Mouse (Mus musculus): ENCODE measurements around the gene Lrrc10. TPM values are rescaled to one million over a fixed set of nuclear protein-coding genes. Genes with fewer than 3 reads are reported as not detected.

The Lrrc10 gene
- total and polyA plus RNA-seq, 3 experiments, result 0.18 TPM; not detected in 2

GRCm38 (mm10) chr10:117089628-117090027 lies 44.5 kb downstream of the Lrrc10 start:
- Histone ChIP-seq H3K27ac (ENCODE audit: control insufficient read depth, low read depth, low read length) (no peak overlapping the region), H3K4me3 (ENCODE audit: control insufficient read depth in 1 of 2, insufficient read depth in 1 of 2, low read depth in 2 of 2, low read length in 2 of 2) (no peak overlapping the region), H3K79me2 (ENCODE audit: control insufficient read depth, insufficient read depth, low read length, poor library complexity) (no peaks in the 10 kb centered on the region), H3K4me1 (ENCODE audit: control insufficient read depth in 1 of 2, insufficient read depth in 2 of 2, low read length in 2 of 2) (no peaks in the 10 kb centered on the region), H3K9me3 (replicated peaks; ENCODE audit: insufficient read depth, low read length) (no peaks in the 10 kb centered on the region), H3K9ac (ENCODE audit: control insufficient read depth, low read depth, low read length, poor library complexity, severe bottlenecking) (no peak overlapping the region), H3K36me3 (ENCODE audit: control insufficient read depth in 1 of 2, insufficient read depth in 2 of 2, low read length in 2 of 2) (no peaks in the 10 kb centered on the region; a peak in 1 of 4 replicates), H3K27me3 (ENCODE audit: control insufficient read depth in 1 of 2, insufficient read depth in 2 of 2, low read length in 2 of 2) (no peaks in the 10 kb centered on the region)
- TF ChIP-seq MEF2A (IDR thresholded peaks at IDR 0.05; ENCODE audit: extremely low read depth, insufficient replicate concordance, low read depth, low read length, poor library complexity, severe bottlenecking), result no peak
- TF ChIP-seq ZC3H11A (IDR thresholded peaks at IDR 0.05; ENCODE audit: low read depth, low read length), result no peak
- no peak for DNase-seq (ENCODE audit: low read depth, low spot score)

- no peaks in the 10 kb centered on the region for H3K79me2 ChIP-seq (ENCODE audit: control insufficient read depth, insufficient read depth, low read length, poor library complexity)
- H3K9ac ChIP-seq (ENCODE audit: control insufficient read depth, low read depth, low read length, poor library complexity, severe bottlenecking), result no peak overlapping the region
Observed at GRCm38 (mm10) chr10:117094504-117095329, 49.6 kb downstream of the Lrrc10 start.

GRCm38 (mm10) chr10:117096096-117096495 lies 51.0 kb downstream of the Lrrc10 start:
- TF ChIP-seq SIN3A (IDR thresholded peaks at IDR 0.05; ENCODE audit: low read length), result no peak
- no peak for TF ChIP-seq BHLHE40 (IDR thresholded peaks at IDR 0.05; ENCODE audit: borderline replicate concordance, low read depth, low read length)
- TF ChIP-seq ZKSCAN1 (IDR thresholded peaks at IDR 0.05; ENCODE audit: low read depth, low read length), result no peak
- no peak for TF ChIP-seq RCOR1 (IDR thresholded peaks at IDR 0.05; ENCODE audit: low read depth, low read length)
- no peak for TF ChIP-seq SMC3 (IDR thresholded peaks at IDR 0.05; ENCODE audit: low read depth, low read length)
- no peak for TF ChIP-seq MYC (IDR thresholded peaks at IDR 0.05; ENCODE audit: low read depth, low read length)
- TF ChIP-seq UBTF (IDR thresholded peaks at IDR 0.05; ENCODE audit: borderline replicate concordance, insufficient read depth, low read depth, low read length), result no peak
- no peak for TF ChIP-seq ZMIZ1 (IDR thresholded peaks at IDR 0.05; ENCODE audit: low read depth, low read length)
- no peak for TF ChIP-seq RAD21 (IDR thresholded peaks at IDR 0.05; ENCODE audit: low read depth, low read length)
- no peak for TF ChIP-seq CTCF (IDR thresholded peaks at IDR 0.05 in 2 of 3, conservative IDR thresholded peaks at IDR 0.05 in 1 of 3; ENCODE audit: control insufficient read depth in 1 of 3, insufficient read depth in 1 of 3, low read depth in 2 of 3, low read length in 3 of 3, poor library complexity in 1 of 3, severe bottlenecking in 1 of 3)
- Histone ChIP-seq H3K27me3 (ENCODE audit: control insufficient read depth in 1 of 2, insufficient read depth in 2 of 2, low read length in 2 of 2) (no peaks in the 10 kb centered on the region), H3K4me3 (ENCODE audit: control insufficient read depth in 1 of 2, insufficient read depth in 1 of 2, low read depth in 2 of 2, low read length in 2 of 2) (no peak overlapping the region), H3K79me2 (ENCODE audit: control insufficient read depth, insufficient read depth, low read length, poor library complexity) (peaks cover 3% of the 10 kb centered on the region; the same call in 1 of the 2 replicates), H3K27ac (ENCODE audit: control insufficient read depth, low read depth, low read length) (no peak overlapping the region), H3K9me3 (replicated peaks; ENCODE audit: insufficient read depth, low read length) (no peaks in the 10 kb centered on the region), H3K36me3 (ENCODE audit: control insufficient read depth in 1 of 2, insufficient read depth in 2 of 2, low read length in 2 of 2) (peaks cover 0 to 5% of the 10 kb centered on the region in 2 experiments; a peak in 2 of 4 replicates), H3K9ac (ENCODE audit: control insufficient read depth, low read depth, low read length, poor library complexity, severe bottlenecking) (no peak overlapping the region), H3K4me1 (ENCODE audit: control insufficient read depth in 1 of 2, insufficient read depth in 2 of 2, low read length in 2 of 2) (peaks cover 4% of the 10 kb centered on the region in 2 experiments)
- DNase-seq (ENCODE audit: low read depth, low spot score), result no peak

More at GRCm38 (mm10) chr10:117094504-117095329, 49.6 kb downstream of the Lrrc10 start:
- Histone ChIP-seq H3K4me1 (ENCODE audit: control insufficient read depth in 1 of 2, insufficient read depth in 2 of 2, low read length in 2 of 2) (peaks cover 4% of the 10 kb centered on the region in 2 experiments), H3K4me3 (ENCODE audit: control insufficient read depth in 1 of 2, insufficient read depth in 1 of 2, low read depth in 2 of 2, low read length in 2 of 2) (no peak overlapping the region), H3K36me3 (ENCODE audit: control insufficient read depth in 1 of 2, insufficient read depth in 2 of 2, low read length in 2 of 2) (peaks cover 0 to 5% of the 10 kb centered on the region in 2 experiments; a peak in 2 of 4 replicates), H3K27ac (ENCODE audit: control insufficient read depth, low read depth, low read length) (no peak overlapping the region), H3K27me3 (ENCODE audit: control insufficient read depth in 1 of 2, insufficient read depth in 2 of 2, low read length in 2 of 2) (no peaks in the 10 kb centered on the region), H3K9me3 (replicated peaks; ENCODE audit: insufficient read depth, low read length) (no peaks in the 10 kb centered on the region)
- no peak for TF ChIP-seq NRF1 (IDR thresholded peaks at IDR 0.05; ENCODE audit: insufficient read depth, low read depth, low read length, poor library complexity, severe bottlenecking)
- no peak for TF ChIP-seq ZC3H11A (IDR thresholded peaks at IDR 0.05; ENCODE audit: low read depth, low read length)
- no peak for TF ChIP-seq E2F4 (IDR thresholded peaks at IDR 0.05; ENCODE audit: borderline replicate concordance, low read depth, low read length)
- TF ChIP-seq USF2 (IDR thresholded peaks at IDR 0.05; ENCODE audit: borderline replicate concordance in 1 of 2, insufficient read depth in 1 of 2, low read depth in 1 of 2, low read length in 2 of 2), result no peak
- no peak for TF ChIP-seq ZMIZ1 (IDR thresholded peaks at IDR 0.05; ENCODE audit: low read depth, low read length)
- no peak for TF ChIP-seq MAX (IDR thresholded peaks at IDR 0.05; ENCODE audit: low read length)
- TF ChIP-seq HCFC1 (IDR thresholded peaks at IDR 0.05; ENCODE audit: low read depth, low read length), result no peak
- no peak for TF ChIP-seq CTCF (IDR thresholded peaks at IDR 0.05 in 2 of 3, conservative IDR thresholded peaks at IDR 0.05 in 1 of 3; ENCODE audit: control insufficient read depth in 1 of 3, insufficient read depth in 1 of 3, low read depth in 2 of 3, low read length in 3 of 3, poor library complexity in 1 of 3, severe bottlenecking in 1 of 3)
- no peak for TF ChIP-seq ELF1 (IDR thresholded peaks at IDR 0.05; ENCODE audit: low read depth, low read length)
- no peak for TF ChIP-seq MAFK (IDR thresholded peaks at IDR 0.05; ENCODE audit: borderline replicate concordance, low read depth, low read length)
- no peak for TF ChIP-seq MYC (IDR thresholded peaks at IDR 0.05; ENCODE audit: low read depth, low read length)
- no peak for TF ChIP-seq MAZ (IDR thresholded peaks at IDR 0.05; ENCODE audit: low read depth, low read length)
- TF ChIP-seq POLR2AphosphoS5 (IDR thresholded peaks at IDR 0.05; ENCODE audit: borderline replicate concordance, low read depth, low read length), result no peak
- TF ChIP-seq CHD1 (IDR thresholded peaks at IDR 0.05; ENCODE audit: low read depth, low read length), result no peak
- TF ChIP-seq MXI1 (IDR thresholded peaks at IDR 0.05; ENCODE audit: low read depth, low read length), result no peak
- no peak for DNase-seq (ENCODE audit: low read depth, low spot score)

All from MEL (cell line).